Mouse (Mus musculus) midbrain, embryonic 13.5 days (tissue): ENCODE results near the gene Apoa1. TPM values are rescaled to one million over a fixed set of nuclear protein-coding genes. Genes with fewer than 3 reads are reported as not detected.

Experiments used
- ATAC-seq: fragments of 200-750 bp; cut with Nextera tagmentation; 2 replicates; pipeline ENCODE4 v1.8.0; 2017; ENCODE audit warnings: mild to moderate bottlenecking, moderate TSS enrichment, moderate library complexity
- H3K27ac ChIP-seq: fragments of 300-500 bp; sonication (generic); 2 replicates; pipeline ENCODE4 v1.5.1; 2015; ENCODE audit warnings: inconsistent platforms, mild to moderate bottlenecking, moderate library complexity
- H3K27me3 ChIP-seq: fragments of 300-500 bp; sonication (generic); 2 replicates; pipeline ENCODE4 v1.6.1; 2015; ENCODE audit warnings: mild to moderate bottlenecking, inconsistent platforms
- H3K36me3 ChIP-seq: fragments of 300-500 bp; sonication (generic); 2 replicates; pipeline ENCODE4 v1.6.1; 2015; ENCODE audit warnings: mild to moderate bottlenecking, inconsistent platforms
- H3K4me1 ChIP-seq: fragments of 300-500 bp; sonication (generic); replicated peaks from 2 replicates; pipeline ENCODE4 v1.6.1; 2015; ENCODE audit warnings: inconsistent platforms
- H3K4me2 ChIP-seq: fragments of 300-500 bp; sonication (generic); replicated peaks from 2 replicates; pipeline ENCODE4 v1.6.1; 2015; ENCODE audit warnings: moderate library complexity, mild to moderate bottlenecking, inconsistent platforms
- H3K4me3 ChIP-seq: fragments of 300-500 bp; sonication (generic); replicated peaks from 2 replicates; pipeline ENCODE4 v1.5.1; 2015; ENCODE audit warnings: mild to moderate bottlenecking, inconsistent platforms
- H3K9ac ChIP-seq: fragments of 300-500 bp; sonication (generic); replicated peaks from 2 replicates; pipeline ENCODE4 v1.6.1; 2015; ENCODE audit warnings: mild to moderate bottlenecking, inconsistent platforms
- H3K9me3 ChIP-seq: fragments of 300-500 bp; sonication (generic); 2 replicates; pipeline ENCODE4 v1.6.1; 2016; ENCODE audit warnings: mild to moderate bottlenecking, inconsistent platforms
- WGBS: fragments of 180-500 bp; shearing (Covaris S2); methylation state at CpG from one replicate; pipeline ENCODE4 v1.1.7; 2015; 5-methylcytosine and 5-hydroxymethylcytosine counted together
- polyA plus RNA-seq: library from polyadenylated mRNA; unstranded; fragments of >200 nt; fragmentation: Nextera tagmentation; extraction: Ambion mirVana; gene quantifications from 2 replicates; pipeline ENCODE4 v1.2.1, GENCODE M21; 2015

Apoa1 gene
- polyA plus RNA-seq, 1 experiment from 2014 or later, result 2.9 TPM

GRCm38 (mm10) chr9:46216744-46217470, 11.5 kb upstream of the Apoa1 start:
- no peak overlapping the region for H3K9ac ChIP-seq
- 93% methylated on average over 13 of the region's 13 CpGs for WGBS
- no peaks in the 10 kb centered on the region for H3K27me3 ChIP-seq
- peaks cover 60% of the 10 kb centered on the region for H3K36me3 ChIP-seq
- no peak overlapping the region for H3K4me3 ChIP-seq
- ATAC-seq, result no peak
- no peak overlapping the region for H3K4me2 ChIP-seq
- no peaks in the 10 kb centered on the region for H3K9me3 ChIP-seq
- H3K4me1 ChIP-seq, result no peaks in the 10 kb centered on the region
- no peak overlapping the region for H3K27ac ChIP-seq

GRCm38 (mm10) chr9:46218176-46218575, 10.2 kb upstream of the Apoa1 start:
- Histone ChIP-seq H3K9ac (no peak overlapping the region), H3K4me2 (no peak overlapping the region), H3K27ac (no peak overlapping the region), H3K4me3 (no peak overlapping the region), H3K27me3 (no peaks in the 10 kb centered on the region), H3K4me1 (no peaks in the 10 kb centered on the region), H3K36me3 (peaks cover 65% of the 10 kb centered on the region), H3K9me3 (no peaks in the 10 kb centered on the region)
- ATAC-seq, result no peak
- 86% methylated on average over 9 of the region's 9 CpGs for WGBS

- Histone ChIP-seq H3K4me1 (no peaks in the 10 kb centered on the region), H3K27me3 (no peaks in the 10 kb centered on the region), H3K9ac (no peak overlapping the region), H3K36me3 (peaks cover 52% of the 10 kb centered on the region), H3K9me3 (no peaks in the 10 kb centered on the region), H3K4me3 (no peak overlapping the region), H3K4me2 (no peak overlapping the region), H3K27ac (no peak overlapping the region)
- 91% methylated on average over 6 of the region's 6 CpGs for WGBS
- ATAC-seq, result no peak
These were observed 5.3 kb upstream of the Apoa1 start for GRCm38 (mm10) chr9:46223090-46223489.

- Histone ChIP-seq H3K27ac (no peak overlapping the region), H3K9ac (no peak overlapping the region), H3K9me3 (no peaks in the 10 kb centered on the region), H3K36me3 (peaks cover 48% of the 10 kb centered on the region), H3K4me1 (no peaks in the 10 kb centered on the region), H3K4me3 (no peak overlapping the region), H3K27me3 (peaks cover 6% of the 10 kb centered on the region; the same call in 1 of the 2 replicates), H3K4me2 (no peak overlapping the region)
- no peak for ATAC-seq
- WGBS, result 88% methylated on average over 3 of the region's 3 CpGs
These were observed 4.3 kb upstream of the Apoa1 start for GRCm38 (mm10) chr9:46224101-46224500.

- Histone ChIP-seq H3K9me3 (no peaks in the 10 kb centered on the region), H3K4me3 (no peak overlapping the region), H3K4me1 (peaks cover 2% of the 10 kb centered on the region), H3K36me3 (peaks cover 38% of the 10 kb centered on the region), H3K9ac (no peak overlapping the region), H3K4me2 (no peak overlapping the region), H3K27ac (no peak overlapping the region), H3K27me3 (peaks cover 6% of the 10 kb centered on the region; the same call in 1 of the 2 replicates)
- WGBS, result 74% methylated on average over 5 of the region's 5 CpGs
- no peak for ATAC-seq
These were observed 3.3 kb upstream of the Apoa1 start for GRCm38 (mm10) chr9:46224945-46225660.

- Histone ChIP-seq H3K4me2 (no peak overlapping the region), H3K9me3 (no peaks in the 10 kb centered on the region), H3K9ac (no peak overlapping the region), H3K27ac (no peak overlapping the region), H3K4me3 (no peak overlapping the region), H3K36me3 (peaks cover 18% of the 10 kb centered on the region), H3K27me3 (peaks cover 10% of the 10 kb centered on the region; the same call in 1 of the 2 replicates), H3K4me1 (peaks cover 9% of the 10 kb centered on the region)
- ATAC-seq, result no peak
- 91% methylated on average over 3 of the region's 3 CpGs for WGBS
These were observed 1.2 kb upstream of the Apoa1 start for GRCm38 (mm10) chr9:46227064-46227614.

- H3K27me3 ChIP-seq, result peaks cover 10% of the 10 kb centered on the region; the same call in 1 of the 2 replicates
- peak overlapping the region; percentile 46 for H3K4me3 ChIP-seq
- 0 out of 2 replicates have a peak overlapping the region, but pooled peaks have one; percentile 31 for H3K27ac ChIP-seq
- peaks cover 9% of the 10 kb centered on the region for H3K4me1 ChIP-seq
- peak; percentile 97 for ATAC-seq
- H3K4me2 ChIP-seq, result peak overlapping the region; percentile 68
- WGBS, result 15% methylated on average over 37 of the region's 37 CpGs
- H3K36me3 ChIP-seq, result no peaks in the 10 kb centered on the region
- H3K9me3 ChIP-seq, result no peaks in the 10 kb centered on the region
- peak overlapping the region; percentile 67 for H3K9ac ChIP-seq
These were observed 1.4 kb downstream of the Apoa1 start for GRCm38 (mm10) chr9:46229573-46230449.

GRCm38 (mm10) chr9:46230450-46230975, 2.1 kb downstream of the Apoa1 start:
- no peaks in the 10 kb centered on the region for H3K9me3 ChIP-seq
- no peaks in the 10 kb centered on the region for H3K36me3 ChIP-seq
- peaks cover 9% of the 10 kb centered on the region for H3K4me1 ChIP-seq
- H3K9ac ChIP-seq, result peak overlapping the region; percentile 67
- WGBS, result 16% methylated on average over 13 of the region's 13 CpGs
- H3K27me3 ChIP-seq, result peaks cover 10% of the 10 kb centered on the region; the same call in 1 of the 2 replicates
- H3K27ac ChIP-seq, result 0 out of 2 replicates have a peak overlapping the region, but pooled peaks have one; percentile 31
- peak; percentile 57 for ATAC-seq
- H3K4me3 ChIP-seq, result peak overlapping the region; percentile 46
- H3K4me2 ChIP-seq, result peak overlapping the region; percentile 68

GRCm38 (mm10) chr9:46235196-46235595, 6.8 kb downstream of the Apoa1 start:
- Histone ChIP-seq H3K4me1 (peaks cover 6% of the 10 kb centered on the region), H3K27ac (no peak overlapping the region), H3K9ac (no peak overlapping the region), H3K4me3 (no peak overlapping the region), H3K36me3 (no peaks in the 10 kb centered on the region), H3K9me3 (no peaks in the 10 kb centered on the region), H3K4me2 (no peak overlapping the region), H3K27me3 (peaks cover 3% of the 10 kb centered on the region; the same call in 1 of the 2 replicates)
- 87% methylated on average over 6 of the region's 6 CpGs for WGBS
- no peak for ATAC-seq

- ATAC-seq, result no peak
These were observed 7.0 kb downstream of the Apoa1 start, which contains the start of gene Apoc3 for GRCm38 (mm10) chr9:46235596-46235648. TSS of gene Apoc3 (minus strand) at chr9:46235636.

GRCm38 (mm10) chr9:46235649-46236048, 7.3 kb downstream of the Apoa1 start:
- H3K27me3 ChIP-seq, result peaks cover 3% of the 10 kb centered on the region; the same call in 1 of the 2 replicates
- H3K9me3 ChIP-seq, result no peaks in the 10 kb centered on the region
- 52% methylated on average over 4 of the region's 4 CpGs for WGBS
- peaks cover 2% of the 10 kb centered on the region for H3K4me1 ChIP-seq
- H3K9ac ChIP-seq, result no peak overlapping the region
- no peak for ATAC-seq
- H3K4me2 ChIP-seq, result no peak overlapping the region
- no peak overlapping the region for H3K4me3 ChIP-seq
- no peak overlapping the region for H3K27ac ChIP-seq
- no peaks in the 10 kb centered on the region for H3K36me3 ChIP-seq

More at GRCm38 (mm10) chr9:46235596-46235648, 7.0 kb downstream of the Apoa1 start, which contains the start of gene Apoc3:
- H3K4me2 ChIP-seq, result no peak within 1 kb of the TSS
- H3K9me3 ChIP-seq, result no peaks in the 10 kb centered on the region
- no peak within 1 kb of the TSS for H3K27ac ChIP-seq
- H3K36me3 ChIP-seq, result no peaks in the 10 kb centered on the region
- no peak within 1 kb of the TSS for H3K9ac ChIP-seq
- H3K4me1 ChIP-seq, result peaks cover 4% of the 10 kb centered on the region
- peaks cover 3% of the 10 kb centered on the region; the same call in 1 of the 2 replicates for H3K27me3 ChIP-seq
- H3K4me3 ChIP-seq, result no peak within 1 kb of the TSS
